Mouse (Mus musculus) left cerebral cortex, postnatal 36 days (tissue): Measurements from ENCODE around the gene Kcne2. TPM values are rescaled to one million over a fixed set of nuclear protein-coding genes. Genes with fewer than 3 reads are reported as not detected.

Source experiments
- total RNA-seq, 2 experiments: library from RNA; stranded (reverse); gene quantifications; 2 replicates each; pipeline ENCODE4 v1.2.3; 2021

The Kcne2 gene
- total RNA-seq, 2 experiments from 2014 or later, result 0.17 TPM; not detected in 1

Other genes starting within 250 kb of the Kcne2 start
- 10 to 100 TPM; 44.1 to 53.2 TPM for gene Mrps6, start 234.1 kb upstream of the Kcne2 start, total RNA-seq
- gene Gm49711, start 234.1 kb upstream of the Kcne2 start, total RNA-seq, result not detected
- 10 to 100 TPM; 20.3 to 27.8 TPM for gene Slc5a3, start 234.1 kb upstream of the Kcne2 start, total RNA-seq
- 10 to 100 TPM; 15.8 to 16.2 TPM for gene Smim11, start 8.9 kb downstream of the Kcne2 start, total RNA-seq
- not detected for gene Fam243, start 29.1 kb downstream of the Kcne2 start, total RNA-seq
- gene Kcne1, start 67.1 kb downstream of the Kcne2 start, total RNA-seq, result not detected
- 10 to 100 TPM; 55.4 to 60.9 TPM for gene Rcan1, start 178.5 kb downstream of the Kcne2 start, total RNA-seq
- 1 to 10 TPM in 1 of 2 experiments, under 1 TPM in 1; 0.62 to 2.1 TPM for gene Clic6, start 193.3 kb downstream of the Kcne2 start, total RNA-seq